Mouse (Mus musculus) hindbrain, embryonic 14.5 days (tissue): Measurements from ENCODE around the gene Slc9a1. TPM values are rescaled to one million over a fixed set of nuclear protein-coding genes. Genes with fewer than 3 reads are reported as not detected.

Experiments
- ATAC-seq: fragments of 200-750 bp; cut with Nextera tagmentation; 2 replicates; pipeline ENCODE4 v1.8.0; 2017; ENCODE audit warnings: moderate number of reproducible peaks, mild to moderate bottlenecking, moderate TSS enrichment, moderate library complexity; ENCODE audit not compliant: low FRiP score
- DNase-seq: peaks from one replicate; pipeline ENCODE4 v3.0.0-alpha.2; 2015; ENCODE audit warnings: low spot score
- H3K27ac ChIP-seq: fragments of 300-500 bp; sonication (generic); 2 replicates; pipeline ENCODE4 v1.5.1; 2014; ENCODE audit warnings: mild to moderate bottlenecking, moderate library complexity
- H3K27me3 ChIP-seq: fragments of 300-500 bp; sonication (generic); 2 replicates; pipeline ENCODE4 v1.6.1; 2014; ENCODE audit warnings: mild to moderate bottlenecking, low read length, mixed read lengths; ENCODE audit not compliant: control insufficient read depth, insufficient read depth
- H3K36me3 ChIP-seq: fragments of 300-500 bp; sonication (generic); replicated peaks from 2 replicates; pipeline ENCODE4 v1.6.1; 2014; ENCODE audit not compliant: control insufficient read depth, insufficient read depth
- H3K4me1 ChIP-seq: fragments of 300-500 bp; sonication (generic); replicated peaks from 2 replicates; pipeline ENCODE4 v1.6.1; 2014; ENCODE audit warnings: antibody characterized with exemption, low read length, mixed read lengths; ENCODE audit not compliant: control insufficient read depth, insufficient read depth
- H3K4me2 ChIP-seq: fragments of 300-500 bp; sonication (generic); replicated peaks from 2 replicates; pipeline ENCODE4 v1.6.1; 2014; ENCODE audit warnings: mild to moderate bottlenecking, moderate library complexity
- H3K4me3 ChIP-seq: fragments of 300-500 bp; sonication (generic); replicated peaks from 2 replicates; pipeline ENCODE4 v1.5.1; 2014; ENCODE audit warnings: mild to moderate bottlenecking, low read length
- H3K9ac ChIP-seq: fragments of 300-500 bp; sonication (generic); 2 replicates; pipeline ENCODE4 v1.6.1; 2014
- H3K9me3 ChIP-seq: fragments of 300-500 bp; sonication (generic); 2 replicates; pipeline ENCODE4 v1.6.1; 2016; ENCODE audit warnings: low read length; ENCODE audit not compliant: control insufficient read depth
- WGBS: fragments of 180-500 bp; shearing (Covaris S2); extraction: QIAGEN DNeasy Blood & Tissue Kit; methylation state at CpG from one replicate; pipeline ENCODE4 v1.1.7; 2014; 5-methylcytosine and 5-hydroxymethylcytosine counted together
- polyA plus RNA-seq: library from polyadenylated mRNA; unstranded; fragments of >200 nt; fragmentation: Nextera tagmentation; extraction: Ambion mirVana; gene quantifications from 2 replicates; pipeline ENCODE4 v1.2.1, GENCODE M21; 2014

Gene Slc9a1
- polyA plus RNA-seq, 1 experiment from 2014 or later = 8.5 TPM

- no peak overlapping the region for H3K4me3 ChIP-seq
- no peaks in the 10 kb centered on the region for H3K4me1 ChIP-seq
- H3K27me3 ChIP-seq = no peaks in the 10 kb centered on the region; the same call in 1 of the 2 replicates
- no peaks in the 10 kb centered on the region for H3K36me3 ChIP-seq
- DNase-seq (no peak), ATAC-seq (no peak)
- WGBS = 90% methylated on average over 6 of the region's 6 CpGs
- H3K27ac ChIP-seq = no peak overlapping the region
- no peak overlapping the region for H3K9ac ChIP-seq
- H3K9me3 ChIP-seq = no peaks in the 10 kb centered on the region
- H3K4me2 ChIP-seq = no peak overlapping the region
These were observed 23.8 kb upstream of the Slc9a1 start for GRCm38 (mm10) chr4:133345702-133346101.

- H3K27ac ChIP-seq = no peak overlapping the region
- no peaks in the 10 kb centered on the region for H3K36me3 ChIP-seq
- no peak overlapping the region for H3K9ac ChIP-seq
- no peaks in the 10 kb centered on the region for H3K4me1 ChIP-seq
- H3K4me3 ChIP-seq = no peak overlapping the region
- no peak for DNase-seq
- 79% methylated on average over 4 of the region's 4 CpGs for WGBS
- no peaks in the 10 kb centered on the region for H3K9me3 ChIP-seq
- no peak for ATAC-seq
- H3K4me2 ChIP-seq = no peak overlapping the region
- no peaks in the 10 kb centered on the region; the same call in 1 of the 2 replicates for H3K27me3 ChIP-seq
These were observed 22.9 kb upstream of the Slc9a1 start for GRCm38 (mm10) chr4:133346577-133346976.

- no peaks in the 10 kb centered on the region for H3K4me1 ChIP-seq
- no peak for ATAC-seq
- 60% methylated on average over 4 of the region's 4 CpGs for WGBS
These were observed 21.9 kb upstream of the Slc9a1 start for GRCm38 (mm10) chr4:133347624-133348023.

GRCm38 (mm10) chr4:133348051-133348775 lies 21.3 kb upstream of the Slc9a1 start:
- 89% methylated on average over 5 of the region's 5 CpGs for WGBS
- no peak overlapping the region for H3K4me2 ChIP-seq
- H3K27me3 ChIP-seq = no peaks in the 10 kb centered on the region; the same call in 1 of the 2 replicates
- no peaks in the 10 kb centered on the region for H3K4me1 ChIP-seq
- H3K9me3 ChIP-seq = no peaks in the 10 kb centered on the region
- H3K4me3 ChIP-seq = no peak overlapping the region
- no peak overlapping the region for H3K9ac ChIP-seq
- DNase-seq = no peak
- no peak overlapping the region for H3K27ac ChIP-seq
- no peaks in the 10 kb centered on the region for H3K36me3 ChIP-seq
- ATAC-seq = no peak

More at GRCm38 (mm10) chr4:133347624-133348023, 21.9 kb upstream of the Slc9a1 start:
- no peaks in the 10 kb centered on the region for H3K36me3 ChIP-seq
- no peaks in the 10 kb centered on the region; the same call in 1 of the 2 replicates for H3K27me3 ChIP-seq
- no peaks in the 10 kb centered on the region for H3K9me3 ChIP-seq
- no peak overlapping the region for H3K4me2 ChIP-seq
- DNase-seq = no peak
- no peak overlapping the region for H3K27ac ChIP-seq
- H3K9ac ChIP-seq = no peak overlapping the region
- no peak overlapping the region for H3K4me3 ChIP-seq

- Histone ChIP-seq H3K4me3 (no peak overlapping the region), H3K27ac (no peak overlapping the region), H3K27me3 (no peaks in the 10 kb centered on the region), H3K36me3 (no peaks in the 10 kb centered on the region), H3K9ac (no peak overlapping the region), H3K4me1 (no peaks in the 10 kb centered on the region), H3K9me3 (no peaks in the 10 kb centered on the region), H3K4me2 (no peak overlapping the region)
- ATAC-seq (no peak), DNase-seq (no peak)
- 70% methylated on average over 10 of the region's 10 CpGs for WGBS
These were observed 16.7 kb upstream of the Slc9a1 start for GRCm38 (mm10) chr4:133352797-133353196.

GRCm38 (mm10) chr4:133353367-133354365 lies 15.8 kb upstream of the Slc9a1 start, which contains the start of gene Wdtc1:
Gene Wdtc1, minus strand, starts transcription at chr4:133353481.
- no peak within 1 kb of the TSS for H3K4me3 ChIP-seq
- no peaks in the 10 kb centered on the region for H3K4me1 ChIP-seq
- H3K9ac ChIP-seq = no peak within 1 kb of the TSS
- no peak within 1 kb of the TSS for H3K4me2 ChIP-seq
- H3K27me3 ChIP-seq = no peaks in the 10 kb centered on the region
- DNase-seq (no peak), ATAC-seq (no peak)
- H3K9me3 ChIP-seq = no peaks in the 10 kb centered on the region
- no peak within 1 kb of the TSS for H3K27ac ChIP-seq
- no peaks in the 10 kb centered on the region for H3K36me3 ChIP-seq
- 92% methylated on average over 23 of the region's 23 CpGs for WGBS

- no peaks in the 10 kb centered on the region for H3K27me3 ChIP-seq
- H3K36me3 ChIP-seq = no peaks in the 10 kb centered on the region
- WGBS = 94% methylated on average over 6 of the region's 6 CpGs
- H3K27ac ChIP-seq = no peak overlapping the region
- DNase-seq (no peak), ATAC-seq (no peak)
- H3K4me1 ChIP-seq = no peaks in the 10 kb centered on the region
- H3K9ac ChIP-seq = no peak overlapping the region
- no peak overlapping the region for H3K4me3 ChIP-seq
- no peaks in the 10 kb centered on the region for H3K9me3 ChIP-seq
- H3K4me2 ChIP-seq = no peak overlapping the region
These were observed 14.9 kb upstream of the Slc9a1 start for GRCm38 (mm10) chr4:133354641-133355040.

- ATAC-seq (no peak), DNase-seq (no peak)
- H3K4me2 ChIP-seq = peak overlapping the region; percentile 74
- H3K9ac ChIP-seq = peak overlapping the region; percentile 88
- 72% methylated on average over 22 of the region's 22 CpGs for WGBS
- H3K27me3 ChIP-seq = no peaks in the 10 kb centered on the region
- peak overlapping the region; percentile 69 for H3K4me3 ChIP-seq
- H3K4me1 ChIP-seq = peaks cover 43% of the 10 kb centered on the region
- H3K36me3 ChIP-seq = no peaks in the 10 kb centered on the region
- H3K27ac ChIP-seq = peak overlapping the region; percentile 85
- H3K9me3 ChIP-seq = no peaks in the 10 kb centered on the region
These were observed 1.1 kb downstream of the Slc9a1 start for GRCm38 (mm10) chr4:133370298-133371274.
